Mouse (Mus musculus): Measurements from ENCODE around the gene B230118H07Rik. TPM values are rescaled to one million over a fixed set of nuclear protein-coding genes. Genes with fewer than 3 reads are reported as not detected.
"Not testable (repeated sequence)": the region's sequence is repeated elsewhere in the genome, so short reads cannot be mapped to it uniquely, and the experiment has no call there.

B230118H07Rik gene
- polyA plus RNA-seq, 2 experiments = 22.2 to 47.3 TPM

GRCm38 (mm10) chr2:101543704-101544417 lies 105.5 kb downstream of the B230118H07Rik start:
- no peaks in the 10 kb centered on the region for H3K27me3 ChIP-seq (ENCODE audit: control insufficient read depth, insufficient read depth, low read length)
- H3K36me3 ChIP-seq (ENCODE audit: control insufficient read depth, insufficient read depth, low read length) = no peaks in the 10 kb centered on the region
- no peak overlapping the region for H3K4me3 ChIP-seq (replicated peaks; ENCODE audit: low read length)
- DNase-seq (ENCODE audit: low spot score) = no peak
- H3K4me1 ChIP-seq (ENCODE audit: control insufficient read depth, insufficient read depth, low read length) = no peaks in the 10 kb centered on the region
- 25% methylated on average over 8 of the region's 8 CpGs for WGBS
- H3K27ac ChIP-seq (replicated peaks; ENCODE audit: low read depth, low read length) = no peak overlapping the region
- no peaks in the 10 kb centered on the region for H3K9me3 ChIP-seq (ENCODE audit: control insufficient read depth, low read length)
- no peak overlapping the region for H3K9ac ChIP-seq (ENCODE audit: low read depth, low read length, severe bottlenecking)
- H3K4me2 ChIP-seq (replicated peaks; ENCODE audit: low read depth, low read length, severe bottlenecking) = no peak overlapping the region
- TF ChIP-seq POLR2A (IDR thresholded peaks at IDR 0.05; ENCODE audit: borderline replicate concordance, extremely low read depth, insufficient read depth, insufficient read length) = no peak
- no peak for ATAC-seq (ENCODE audit: low FRiP score, low read depth)

GRCm38 (mm10) chr2:101536887-101537286 lies 112.4 kb downstream of the B230118H07Rik start:
- H3K4me2 ChIP-seq (replicated peaks; ENCODE audit: low read depth, low read length, severe bottlenecking); H3K27ac ChIP-seq (replicated peaks; ENCODE audit: low read depth, low read length); H3K4me1 ChIP-seq (ENCODE audit: control insufficient read depth, insufficient read depth, low read length); H3K4me3 ChIP-seq (replicated peaks; ENCODE audit: low read length); ATAC-seq (ENCODE audit: low FRiP score, low read depth); H3K9me3 ChIP-seq (ENCODE audit: control insufficient read depth, low read length); H3K36me3 ChIP-seq (ENCODE audit: control insufficient read depth, insufficient read depth, low read length); DNase-seq (ENCODE audit: low spot score); H3K9ac ChIP-seq (ENCODE audit: low read depth, low read length, severe bottlenecking); H3K27me3 ChIP-seq (ENCODE audit: control insufficient read depth, insufficient read depth, low read length): not testable (repeated sequence)
- WGBS = 59% methylated on average over 6 of the region's 6 CpGs

GRCm38 (mm10) chr2:101533741-101534140 lies 115.6 kb downstream of the B230118H07Rik start:
- no peak for DNase-seq (ENCODE audit: low spot score)

GRCm38 (mm10) chr2:101525503-101526381 lies 123.6 kb downstream of the B230118H07Rik start:
- H3K27ac ChIP-seq (replicated peaks; ENCODE audit: low read depth, low read length) = no peak overlapping the region
- no peaks in the 10 kb centered on the region for H3K27me3 ChIP-seq (ENCODE audit: control insufficient read depth, insufficient read depth, low read length)
- ATAC-seq (ENCODE audit: low FRiP score, low read depth) (peak; percentile 47; the same call in 1 of the 2 replicates), DNase-seq (ENCODE audit: low spot score) (peak; percentile 70)
- no peak for TF ChIP-seq POLR2A (IDR thresholded peaks at IDR 0.05; ENCODE audit: borderline replicate concordance, extremely low read depth, insufficient read depth, insufficient read length)
- H3K4me3 ChIP-seq (replicated peaks; ENCODE audit: low read length) = no peak overlapping the region
- no peaks in the 10 kb centered on the region for H3K9me3 ChIP-seq (ENCODE audit: control insufficient read depth, low read length)
- H3K36me3 ChIP-seq (ENCODE audit: control insufficient read depth, insufficient read depth, low read length) = no peaks in the 10 kb centered on the region
- no peak overlapping the region for H3K9ac ChIP-seq (ENCODE audit: low read depth, low read length, severe bottlenecking)
- H3K4me2 ChIP-seq (replicated peaks; ENCODE audit: low read depth, low read length, severe bottlenecking) = no peak overlapping the region
- 72% methylated on average over 6 of the region's 6 CpGs for WGBS
- no peaks in the 10 kb centered on the region for H3K4me1 ChIP-seq (ENCODE audit: control insufficient read depth, insufficient read depth, low read length)

More at GRCm38 (mm10) chr2:101533741-101534140, 115.6 kb downstream of the B230118H07Rik start:
- Histone ChIP-seq H3K4me1 (ENCODE audit: control insufficient read depth, insufficient read depth, low read length) (no peaks in the 10 kb centered on the region), H3K27ac (replicated peaks; ENCODE audit: low read depth, low read length) (no peak overlapping the region), H3K4me2 (replicated peaks; ENCODE audit: low read depth, low read length, severe bottlenecking) (no peak overlapping the region), H3K36me3 (ENCODE audit: control insufficient read depth, insufficient read depth, low read length) (no peaks in the 10 kb centered on the region), H3K9me3 (ENCODE audit: control insufficient read depth, low read length) (no peaks in the 10 kb centered on the region), H3K27me3 (ENCODE audit: control insufficient read depth, insufficient read depth, low read length) (no peaks in the 10 kb centered on the region), H3K9ac (ENCODE audit: low read depth, low read length, severe bottlenecking) (no peak overlapping the region), H3K4me3 (replicated peaks; ENCODE audit: low read length) (no peak overlapping the region)
- WGBS = 58% methylated on average over 2 of the region's 2 CpGs
- no peak for ATAC-seq (ENCODE audit: low FRiP score, low read depth)
- TF ChIP-seq POLR2A (IDR thresholded peaks at IDR 0.05; ENCODE audit: borderline replicate concordance, extremely low read depth, insufficient read depth, insufficient read length) = no peak

GRCm38 (mm10) chr2:101525091-101525490 lies 124.2 kb downstream of the B230118H07Rik start:
- Histone ChIP-seq H3K4me2 (replicated peaks; ENCODE audit: low read depth, low read length, severe bottlenecking) (no peak overlapping the region), H3K27me3 (ENCODE audit: control insufficient read depth, insufficient read depth, low read length) (no peaks in the 10 kb centered on the region), H3K27ac (replicated peaks; ENCODE audit: low read depth, low read length) (no peak overlapping the region), H3K9ac (ENCODE audit: low read depth, low read length, severe bottlenecking) (no peak overlapping the region), H3K9me3 (ENCODE audit: control insufficient read depth, low read length) (no peaks in the 10 kb centered on the region), H3K4me3 (replicated peaks; ENCODE audit: low read length) (no peak overlapping the region), H3K4me1 (ENCODE audit: control insufficient read depth, insufficient read depth, low read length) (no peaks in the 10 kb centered on the region), H3K36me3 (ENCODE audit: control insufficient read depth, insufficient read depth, low read length) (no peaks in the 10 kb centered on the region)
- ATAC-seq (ENCODE audit: low FRiP score, low read depth) = no peak
- DNase-seq (ENCODE audit: low spot score) = no peak
- 80% methylated on average over 4 of the region's 4 CpGs for WGBS
- TF ChIP-seq POLR2A (IDR thresholded peaks at IDR 0.05; ENCODE audit: borderline replicate concordance, extremely low read depth, insufficient read depth, insufficient read length) = no peak
